Mouse (Mus musculus) hindbrain, embryonic 14.5 days (tissue): ENCODE results near the gene Parm1. TPM values are rescaled to one million over a fixed set of nuclear protein-coding genes. Genes with fewer than 3 reads are reported as not detected.
A peak's percentile ranks its signal among the peaks of the same experiment; 100 is the strongest.

ENCODE experiments used
- ATAC-seq: fragments of 200-750 bp; cut with Nextera tagmentation; 2 replicates; pipeline ENCODE4 v1.8.0; 2017; ENCODE audit warnings: moderate number of reproducible peaks, mild to moderate bottlenecking, moderate TSS enrichment, moderate library complexity; ENCODE audit not compliant: low FRiP score
- DNase-seq: peaks from one replicate; pipeline ENCODE4 v3.0.0-alpha.2; 2015; ENCODE audit warnings: low spot score
- H3K27ac ChIP-seq: fragments of 300-500 bp; sonication (generic); 2 replicates; pipeline ENCODE4 v1.5.1; 2014; ENCODE audit warnings: mild to moderate bottlenecking, moderate library complexity
- H3K27me3 ChIP-seq: fragments of 300-500 bp; sonication (generic); 2 replicates; pipeline ENCODE4 v1.6.1; 2014; ENCODE audit warnings: mild to moderate bottlenecking, low read length, mixed read lengths; ENCODE audit not compliant: control insufficient read depth, insufficient read depth
- H3K36me3 ChIP-seq: fragments of 300-500 bp; sonication (generic); replicated peaks from 2 replicates; pipeline ENCODE4 v1.6.1; 2014; ENCODE audit not compliant: control insufficient read depth, insufficient read depth
- H3K4me1 ChIP-seq: fragments of 300-500 bp; sonication (generic); replicated peaks from 2 replicates; pipeline ENCODE4 v1.6.1; 2014; ENCODE audit warnings: antibody characterized with exemption, low read length, mixed read lengths; ENCODE audit not compliant: control insufficient read depth, insufficient read depth
- H3K4me2 ChIP-seq: fragments of 300-500 bp; sonication (generic); replicated peaks from 2 replicates; pipeline ENCODE4 v1.6.1; 2014; ENCODE audit warnings: mild to moderate bottlenecking, moderate library complexity
- H3K4me3 ChIP-seq: fragments of 300-500 bp; sonication (generic); replicated peaks from 2 replicates; pipeline ENCODE4 v1.5.1; 2014; ENCODE audit warnings: mild to moderate bottlenecking, low read length
- H3K9ac ChIP-seq: fragments of 300-500 bp; sonication (generic); 2 replicates; pipeline ENCODE4 v1.6.1; 2014
- H3K9me3 ChIP-seq: fragments of 300-500 bp; sonication (generic); 2 replicates; pipeline ENCODE4 v1.6.1; 2016; ENCODE audit warnings: low read length; ENCODE audit not compliant: control insufficient read depth
- WGBS: fragments of 180-500 bp; shearing (Covaris S2); extraction: QIAGEN DNeasy Blood & Tissue Kit; methylation state at CpG from one replicate; pipeline ENCODE4 v1.1.7; 2014; 5-methylcytosine and 5-hydroxymethylcytosine counted together
- polyA plus RNA-seq: library from polyadenylated mRNA; unstranded; fragments of >200 nt; fragmentation: Nextera tagmentation; extraction: Ambion mirVana; gene quantifications from 2 replicates; pipeline ENCODE4 v1.2.1, GENCODE M21; 2014

The Parm1 gene
- polyA plus RNA-seq, result 5.5 and 6.6 TPM in 2 replicates

DNA sequence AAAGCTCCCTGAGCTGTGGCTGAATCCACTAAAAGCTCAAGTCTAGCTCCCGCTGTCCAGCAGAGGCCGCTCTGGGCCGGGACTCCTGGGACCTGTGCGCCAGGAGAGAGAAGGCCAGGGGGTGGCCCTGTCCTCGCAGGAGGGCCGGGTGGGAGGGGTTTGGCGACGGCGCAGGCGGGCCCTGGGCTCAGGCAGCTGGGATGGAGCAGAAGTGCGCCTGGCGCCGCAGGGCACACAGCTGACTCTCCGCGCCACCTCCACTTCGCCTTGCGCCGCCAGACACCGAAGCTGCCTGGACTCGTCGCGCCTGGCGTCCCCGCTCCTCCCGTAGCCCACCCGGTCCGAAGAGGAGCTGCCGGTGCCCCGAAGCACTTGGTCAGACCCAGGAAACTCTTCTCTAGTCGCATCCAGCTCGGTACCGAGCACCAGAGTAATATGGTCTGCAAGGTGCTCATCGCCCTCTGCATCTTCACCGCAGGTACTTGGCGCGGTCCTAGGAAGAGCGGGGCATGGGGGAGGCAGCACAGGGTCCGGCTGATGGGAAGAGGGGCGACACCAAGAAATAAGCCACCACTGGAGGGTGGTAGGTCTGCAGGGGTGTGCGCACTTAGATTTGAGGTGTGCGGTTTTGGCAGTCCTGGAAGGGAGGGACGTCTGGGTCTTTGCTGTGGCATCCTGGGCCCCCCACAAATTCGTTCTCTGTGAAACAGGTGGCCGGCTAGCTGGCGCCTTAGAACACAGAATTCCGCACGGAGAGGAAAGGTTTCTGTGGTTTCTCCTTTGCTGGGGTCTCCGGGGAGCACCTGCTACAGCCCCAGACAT is at the start of gene Parm1:
Gene Parm1, plus strand, starts transcription at position 136 of the 822 bp plus-strand sequence.
- no peaks in the 10 kb centered on the region for H3K9me3 ChIP-seq
- ATAC-seq (peak; percentile 96), DNase-seq (peak; percentile 77)
- peak within 1 kb of the TSS; percentile 46 for H3K4me3 ChIP-seq
- peak within 1 kb of the TSS; percentile 96 for H3K4me2 ChIP-seq
- peak within 1 kb of the TSS; percentile 66 for H3K9ac ChIP-seq
- peaks cover 17% of the 10 kb centered on the region for H3K4me1 ChIP-seq
- no peak within 1 kb of the TSS for H3K27ac ChIP-seq
- H3K27me3 ChIP-seq, result peaks cover 14% of the 10 kb centered on the region
- 1% methylated on average over 48 of the region's 48 CpGs for WGBS
- no peaks in the 10 kb centered on the region for H3K36me3 ChIP-seq

GRCm38 (mm10) chr5:91475241-91475640 is 42.2 kb upstream of the Parm1 start:
- no peak overlapping the region for H3K4me3 ChIP-seq
- no peak for DNase-seq
- H3K4me2 ChIP-seq, result no peak overlapping the region

DNA sequence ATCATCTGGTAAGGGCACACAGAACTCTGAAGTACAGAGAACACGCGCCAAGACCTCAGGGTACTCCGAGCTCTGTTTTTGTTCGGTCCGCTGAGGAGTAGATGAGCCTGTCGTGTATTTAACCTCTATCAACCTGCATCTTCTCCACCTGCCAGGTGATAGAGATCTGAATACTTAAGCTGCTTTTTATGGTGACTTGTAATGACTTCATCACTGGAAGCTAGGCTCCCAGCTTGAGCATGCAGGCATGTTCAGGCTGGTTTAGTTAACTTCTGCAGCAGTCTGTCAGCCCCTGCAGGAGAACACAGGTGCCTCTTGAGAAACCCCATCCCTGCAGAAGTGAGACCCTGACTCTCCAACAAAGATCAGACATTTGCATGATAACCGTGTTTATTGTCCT is 40.6 kb upstream of the Parm1 start:
- H3K27ac ChIP-seq, result no peak overlapping the region
- no peak overlapping the region for H3K4me3 ChIP-seq
- no peak overlapping the region for H3K9ac ChIP-seq
- H3K4me2 ChIP-seq, result no peak overlapping the region
- H3K36me3 ChIP-seq, result no peaks in the 10 kb centered on the region
- ATAC-seq (no peak), DNase-seq (no peak)
- H3K4me1 ChIP-seq, result no peaks in the 10 kb centered on the region
- H3K27me3 ChIP-seq, result no peaks in the 10 kb centered on the region
- no peaks in the 10 kb centered on the region for H3K9me3 ChIP-seq
- WGBS, result 86% methylated on average over 7 of the region's 7 CpGs

More at GRCm38 (mm10) chr5:91475241-91475640, 42.2 kb upstream of the Parm1 start:
- H3K9ac ChIP-seq, result no peak overlapping the region
- no peaks in the 10 kb centered on the region for H3K4me1 ChIP-seq
- H3K36me3 ChIP-seq, result no peaks in the 10 kb centered on the region
- WGBS, result 94% methylated on average over 7 of the region's 7 CpGs
- no peaks in the 10 kb centered on the region for H3K27me3 ChIP-seq
- ATAC-seq, result no peak
- H3K9me3 ChIP-seq, result 0 out of 2 replicates have a peak, but pooled peaks cover 3% of the 10 kb centered on the region
- H3K27ac ChIP-seq, result no peak overlapping the region

DNA sequence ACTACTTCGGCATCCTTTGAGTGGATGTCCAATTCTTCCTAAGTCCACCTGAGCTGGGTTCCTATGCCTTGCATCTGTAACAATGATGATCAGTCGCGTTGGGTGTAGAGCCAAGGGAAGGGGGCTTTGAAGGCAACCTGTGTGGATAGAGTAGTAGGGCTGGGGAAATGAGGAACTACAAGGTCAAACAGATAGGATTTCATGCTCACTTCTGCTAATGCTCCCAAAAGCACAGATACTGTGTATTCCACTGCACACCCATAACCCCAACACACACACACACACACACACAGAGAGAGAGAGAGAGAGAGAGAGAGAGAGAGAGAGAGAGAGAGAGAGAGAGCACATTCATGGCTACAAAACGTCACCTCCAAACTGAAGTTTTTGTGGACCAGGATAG is 38.7 kb upstream of the Parm1 start:
- no peaks in the 10 kb centered on the region for H3K9me3 ChIP-seq
- 93% methylated on average over 4 of the region's 4 CpGs for WGBS

GRCm38 (mm10) chr5:91480129-91480528 is 37.3 kb upstream of the Parm1 start:
- H3K4me3 ChIP-seq, result no peak overlapping the region
- ATAC-seq (no peak), DNase-seq (no peak)
- no peaks in the 10 kb centered on the region for H3K27me3 ChIP-seq
- H3K27ac ChIP-seq, result no peak overlapping the region
- no peaks in the 10 kb centered on the region for H3K9me3 ChIP-seq
- no peaks in the 10 kb centered on the region for H3K36me3 ChIP-seq
- H3K4me2 ChIP-seq, result no peak overlapping the region
- WGBS, result 81% methylated on average over 1 of the region's 1 CpGs
- H3K4me1 ChIP-seq, result no peaks in the 10 kb centered on the region
- no peak overlapping the region for H3K9ac ChIP-seq

More for the DNA sequence above, 38.7 kb upstream of the Parm1 start:
- Histone ChIP-seq H3K4me2 (no peak overlapping the region), H3K4me3 (no peak overlapping the region), H3K27me3 (no peaks in the 10 kb centered on the region), H3K27ac (no peak overlapping the region), H3K9ac (no peak overlapping the region), H3K4me1 (no peaks in the 10 kb centered on the region), H3K36me3 (no peaks in the 10 kb centered on the region)
- ATAC-seq (no peak), DNase-seq (no peak)

DNA sequence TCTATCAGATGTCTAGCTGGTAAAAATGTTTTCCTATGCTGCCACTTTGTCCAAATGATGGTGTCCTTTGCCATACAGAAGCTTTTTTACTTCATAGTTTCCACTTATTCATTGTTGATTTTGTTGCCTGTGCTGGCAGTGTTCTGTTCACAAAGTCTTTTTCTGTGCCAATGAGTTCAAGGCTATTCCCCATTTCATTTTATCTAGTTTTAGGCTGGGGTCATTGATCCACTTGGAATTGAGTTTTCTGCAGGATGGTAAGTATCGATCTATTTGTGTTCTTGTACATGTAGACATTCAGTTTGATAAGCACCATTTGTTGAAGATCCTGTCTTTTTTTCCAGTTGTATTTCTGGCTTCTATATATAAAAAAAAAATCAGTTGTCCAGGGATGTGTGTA is 33.1 kb upstream of the Parm1 start:
- Histone ChIP-seq H3K4me3 (no peak overlapping the region), H3K4me2 (no peak overlapping the region), H3K36me3 (no peaks in the 10 kb centered on the region), H3K9ac (no peak overlapping the region), H3K9me3 (no peaks in the 10 kb centered on the region), H3K4me1 (no peaks in the 10 kb centered on the region), H3K27ac (no peak overlapping the region), H3K27me3 (no peaks in the 10 kb centered on the region)
- 95% methylated on average over 1 of the region's 1 CpGs for WGBS
- ATAC-seq, result no peak
- no peak for DNase-seq

DNA sequence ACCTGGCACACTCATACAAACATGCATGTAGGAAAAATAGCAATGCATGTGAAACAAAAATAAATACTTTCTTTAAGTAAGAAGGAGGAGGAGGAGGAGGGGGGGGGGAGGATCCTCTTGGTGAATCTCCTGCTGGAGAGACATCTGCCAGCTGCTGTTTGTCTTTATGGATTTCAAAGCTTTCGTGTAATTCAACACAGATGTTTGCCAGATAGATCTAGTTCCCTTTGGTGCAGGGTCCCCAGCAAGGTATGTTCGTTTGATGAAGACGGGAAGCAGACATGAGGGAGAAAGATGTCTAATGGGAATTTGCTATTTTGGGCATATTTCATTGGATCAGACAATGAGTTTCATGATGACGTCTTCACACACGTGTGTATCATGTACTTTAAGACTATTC is 23.0 kb upstream of the Parm1 start:
- Histone ChIP-seq H3K4me2 (no peak overlapping the region), H3K9me3 (no peaks in the 10 kb centered on the region), H3K27me3 (no peaks in the 10 kb centered on the region), H3K4me1 (no peaks in the 10 kb centered on the region), H3K27ac (no peak overlapping the region), H3K36me3 (no peaks in the 10 kb centered on the region), H3K4me3 (no peak overlapping the region), H3K9ac (no peak overlapping the region)
- 74% methylated on average over 5 of the region's 5 CpGs for WGBS
- no peak for DNase-seq
- no peak for ATAC-seq

DNA sequence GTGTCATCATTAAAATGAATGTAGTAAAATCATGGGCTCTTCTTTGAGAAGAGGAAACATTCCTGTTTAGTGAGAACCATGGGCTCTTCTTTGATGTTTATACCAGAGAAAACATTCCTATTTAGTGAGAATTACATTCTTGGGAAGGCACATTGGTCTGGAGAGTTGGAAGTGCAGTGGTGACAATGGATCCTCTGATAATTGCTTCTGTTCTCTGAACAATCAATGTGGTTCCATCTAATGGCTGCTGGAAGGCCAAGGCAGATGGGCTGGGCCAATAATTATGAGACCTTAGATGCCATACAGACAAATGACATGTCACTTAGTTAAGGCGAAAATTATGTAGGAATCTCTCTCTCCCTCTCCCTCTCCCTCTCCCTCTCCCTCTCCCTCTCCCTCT is 16.1 kb upstream of the Parm1 start:
- Histone ChIP-seq H3K27me3 (no peaks in the 10 kb centered on the region), H3K27ac (no peak overlapping the region), H3K9ac (no peak overlapping the region), H3K4me1 (no peaks in the 10 kb centered on the region), H3K4me3 (no peak overlapping the region), H3K4me2 (no peak overlapping the region), H3K36me3 (no peaks in the 10 kb centered on the region), H3K9me3 (0 out of 2 replicates have a peak, but pooled peaks cover under 1% of the 10 kb centered on the region)
- WGBS, result 65% methylated on average over 1 of the region's 1 CpGs
- ATAC-seq, result no peak
- no peak for DNase-seq

GRCm38 (mm10) chr5:91502366-91502765 is 15.0 kb upstream of the Parm1 start:
- Histone ChIP-seq H3K36me3 (no peaks in the 10 kb centered on the region), H3K9ac (no peak overlapping the region), H3K4me3 (no peak overlapping the region), H3K27me3 (no peaks in the 10 kb centered on the region), H3K27ac (no peak overlapping the region), H3K9me3 (0 out of 2 replicates have a peak, but pooled peaks cover 3% of the 10 kb centered on the region), H3K4me1 (no peaks in the 10 kb centered on the region), H3K4me2 (no peak overlapping the region)
- 93% methylated on average over 2 of the region's 2 CpGs for WGBS
- ATAC-seq, result no peak
- DNase-seq, result no peak
